Mouse (Mus musculus) megakaryocyte-erythroid progenitor cell, adult 5-6 weeks (primary cell): ENCODE data around the gene Fam120a. TPM values are rescaled to one million over a fixed set of nuclear protein-coding genes. Genes with fewer than 3 reads are reported as not detected.
A peak's percentile ranks its signal among the peaks of the same experiment; 100 is the strongest.

Source experiments
- ATAC-seq: replicated peaks from 2 replicates; pipeline ENCODE4 v1.8.0; 2016; ENCODE audit warnings: mild to moderate bottlenecking, inconsistent platforms; ENCODE audit not compliant: severe bottlenecking, poor library complexity, low FRiP score, low TSS enrichment
- total RNA-seq, 2 experiments: library from RNA; stranded (forward) in 1 of 2; stranded (reverse) in 1 of 2; fragments of 200-1000, 215-1000 nt in 1 of 2; fragments of >200 nt in 1 of 2; fragmentation: Nextera tagmentation in 1 of 2; gene quantifications; 2 replicates each; pipeline ENCODE4 v1.2.3; 2014 to 2017

The Fam120a gene
- total RNA-seq, 2 experiments from 2014 or later = 158 to 189 TPM

GRCm38 (mm10) chr13:48864673-48865356 is 103.0 kb downstream of the Fam120a start:
- no peak for ATAC-seq

GRCm38 (mm10) chr13:48863556-48863955 is 104.3 kb downstream of the Fam120a start:
- no peak for ATAC-seq

- no peak for ATAC-seq
Observed at GRCm38 (mm10) chr13:48861913-48862312, 105.9 kb downstream of the Fam120a start.

- ATAC-seq = no peak
Observed at GRCm38 (mm10) chr13:48858779-48859178, 109.0 kb downstream of the Fam120a start.

- no peak for ATAC-seq
Observed at GRCm38 (mm10) chr13:48858054-48858453, 109.8 kb downstream of the Fam120a start.

- no peak for ATAC-seq
Observed at GRCm38 (mm10) chr13:48857246-48857932, 110.4 kb downstream of the Fam120a start.

GRCm38 (mm10) chr13:48853947-48854346 is 113.9 kb downstream of the Fam120a start:
- ATAC-seq = peak; percentile 37

- peak; percentile 84 for ATAC-seq
Observed at GRCm38 (mm10) chr13:48853475-48853874, 114.3 kb downstream of the Fam120a start.

GRCm38 (mm10) chr13:48852859-48853258 is 115.0 kb downstream of the Fam120a start:
- peak; percentile 38; the same call in 1 of the 2 replicates for ATAC-seq

- ATAC-seq = no peak
Observed at GRCm38 (mm10) chr13:48851719-48852118, 116.1 kb downstream of the Fam120a start.

GRCm38 (mm10) chr13:48850771-48851170 is 117.0 kb downstream of the Fam120a start:
- no peak for ATAC-seq

- no peak for ATAC-seq
Observed at GRCm38 (mm10) chr13:48850326-48850725, 117.5 kb downstream of the Fam120a start.

- no peak for ATAC-seq
Observed at GRCm38 (mm10) chr13:48849155-48849554, 118.7 kb downstream of the Fam120a start.

GRCm38 (mm10) chr13:48845308-48845707 is 122.5 kb downstream of the Fam120a start:
- ATAC-seq = peak; percentile 87

GRCm38 (mm10) chr13:48843530-48843929 is 124.3 kb downstream of the Fam120a start:
- no peak for ATAC-seq

- no peak for ATAC-seq
Observed at GRCm38 (mm10) chr13:48841905-48842592, 125.8 kb downstream of the Fam120a start.

- ATAC-seq = no peak
Observed at GRCm38 (mm10) chr13:48838284-48838683, 129.5 kb downstream of the Fam120a start.

GRCm38 (mm10) chr13:48837537-48837936 is 130.3 kb downstream of the Fam120a start:
- ATAC-seq = no peak

- ATAC-seq = no peak
Observed at GRCm38 (mm10) chr13:48830528-48831250, 137.1 kb downstream of the Fam120a start.

GRCm38 (mm10) chr13:48829780-48830179 is 138.0 kb downstream of the Fam120a start:
- no peak for ATAC-seq
